Mouse (Mus musculus) 416B (cell line): ENCODE measurements around the gene Ldb3.

ENCODE experiments used
- DNase-seq: peaks from one replicate; pipeline ENCODE4 v3.0.0; 2011; ENCODE audit warnings: low read depth

The Ldb3 gene

DNA sequence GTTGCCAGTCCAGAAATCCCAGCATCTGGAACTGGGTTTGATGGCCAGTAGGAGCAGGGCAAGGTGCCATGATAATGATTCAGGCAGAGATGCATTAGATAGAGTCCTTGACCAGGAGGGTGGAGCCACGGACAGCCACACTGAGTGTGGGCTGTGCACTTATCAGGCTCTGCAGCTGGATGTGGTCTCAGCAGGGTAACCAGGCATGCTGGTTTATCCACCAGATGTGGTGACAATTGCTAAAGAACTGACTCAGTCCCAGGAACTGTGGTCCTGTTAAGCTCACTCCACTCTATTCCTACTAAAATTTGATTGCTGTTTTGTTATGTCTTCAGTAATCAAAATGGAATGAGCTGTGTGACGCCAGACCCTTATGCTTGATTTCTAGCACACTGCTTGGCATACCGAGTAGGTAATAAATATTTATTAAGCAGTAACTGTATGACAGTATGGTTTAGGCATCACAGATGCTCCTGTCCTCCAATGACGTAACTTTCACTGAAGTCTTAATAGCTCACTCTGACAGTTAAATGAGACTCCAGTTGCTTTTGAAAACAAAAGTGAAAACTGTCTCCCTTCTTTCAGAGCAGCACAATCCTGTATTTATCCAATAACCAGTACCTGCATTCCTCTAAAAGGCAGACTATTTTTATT, 80.2 kb downstream of the Ldb3 start:
- DNase-seq, result peak; percentile 84

DNA sequence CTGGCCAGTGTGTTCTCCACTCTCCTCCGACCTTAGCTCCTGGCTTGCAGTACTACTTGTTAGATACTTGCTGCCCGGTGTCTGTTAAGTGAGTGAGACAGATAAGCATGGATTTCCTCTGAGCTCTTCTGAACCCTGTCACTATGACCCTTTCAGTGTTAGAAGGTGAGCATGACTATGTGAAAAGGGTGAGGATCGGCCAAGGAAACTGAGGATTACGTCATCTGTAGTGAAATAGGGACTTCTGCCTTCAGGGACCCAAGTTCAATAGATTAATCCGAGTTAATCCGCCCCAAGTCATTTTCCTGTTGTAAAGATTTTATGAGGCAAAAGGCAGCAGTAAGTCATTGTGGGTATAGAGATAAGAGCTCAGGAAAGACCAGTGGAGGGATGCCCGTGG, 83.2 kb downstream of the Ldb3 start:
- peak; percentile 6 for DNase-seq

DNA sequence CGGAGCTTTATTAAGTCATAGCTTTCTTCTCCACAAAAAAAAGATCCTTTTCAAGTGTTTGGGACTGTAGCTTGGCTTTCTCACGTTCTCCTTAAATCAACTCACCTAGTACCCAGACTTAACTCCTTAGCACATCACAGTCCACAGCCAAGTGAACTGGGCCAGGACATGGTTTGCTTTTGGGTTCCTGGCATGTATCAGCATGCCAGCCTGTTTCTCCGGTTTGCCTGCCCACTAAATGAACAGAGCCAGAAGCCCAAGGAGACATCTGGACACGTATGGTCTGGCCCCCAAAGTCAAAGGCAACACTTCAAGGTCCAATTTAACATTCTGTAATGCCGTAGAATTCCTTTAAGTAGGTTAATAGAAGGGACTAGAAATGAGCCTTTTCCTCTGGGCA, 84.1 kb downstream of the Ldb3 start:
- no peak for DNase-seq

DNA sequence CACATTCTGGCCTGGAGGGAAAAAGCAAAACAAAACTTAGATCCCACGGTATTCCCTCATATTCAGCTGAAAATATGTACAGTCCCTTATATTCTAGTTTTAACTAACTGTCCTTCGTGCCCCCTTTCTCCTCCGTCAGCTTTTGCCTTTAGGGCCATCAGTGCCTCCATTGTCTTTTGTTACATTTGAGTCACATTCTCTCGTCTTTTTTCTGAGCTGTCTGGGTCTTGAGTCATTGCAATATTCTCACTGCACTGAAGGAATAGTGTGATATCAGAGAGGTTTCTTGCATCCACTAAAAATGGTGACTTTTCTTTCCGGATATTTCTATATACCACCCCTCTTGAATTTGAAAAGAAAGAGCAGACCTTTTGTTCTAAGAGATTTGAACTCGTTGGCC, 84.7 kb downstream of the Ldb3 start:
- no peak for DNase-seq

DNA sequence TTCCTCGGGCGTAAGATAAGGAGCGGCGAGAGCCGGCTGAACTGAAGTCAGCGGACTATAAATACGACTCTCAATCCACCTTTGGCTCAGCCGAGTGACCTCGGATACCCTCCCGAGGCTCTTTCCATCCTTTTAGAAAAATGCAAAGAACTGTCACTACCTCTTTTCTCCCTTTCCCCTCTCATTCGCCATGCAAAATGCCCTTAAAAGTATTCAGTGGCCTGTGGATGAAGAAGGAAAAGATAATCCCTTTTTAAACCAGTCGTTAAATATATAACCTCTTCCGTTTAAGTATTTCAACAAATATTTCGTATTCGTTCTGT, 85.2 kb downstream of the Ldb3 start, which contains the start of gene Bmpr1a:
TSS of gene Bmpr1a (minus strand) at position 17 of the 323 bp plus-strand sequence.
- DNase-seq, result no peak

DNA sequence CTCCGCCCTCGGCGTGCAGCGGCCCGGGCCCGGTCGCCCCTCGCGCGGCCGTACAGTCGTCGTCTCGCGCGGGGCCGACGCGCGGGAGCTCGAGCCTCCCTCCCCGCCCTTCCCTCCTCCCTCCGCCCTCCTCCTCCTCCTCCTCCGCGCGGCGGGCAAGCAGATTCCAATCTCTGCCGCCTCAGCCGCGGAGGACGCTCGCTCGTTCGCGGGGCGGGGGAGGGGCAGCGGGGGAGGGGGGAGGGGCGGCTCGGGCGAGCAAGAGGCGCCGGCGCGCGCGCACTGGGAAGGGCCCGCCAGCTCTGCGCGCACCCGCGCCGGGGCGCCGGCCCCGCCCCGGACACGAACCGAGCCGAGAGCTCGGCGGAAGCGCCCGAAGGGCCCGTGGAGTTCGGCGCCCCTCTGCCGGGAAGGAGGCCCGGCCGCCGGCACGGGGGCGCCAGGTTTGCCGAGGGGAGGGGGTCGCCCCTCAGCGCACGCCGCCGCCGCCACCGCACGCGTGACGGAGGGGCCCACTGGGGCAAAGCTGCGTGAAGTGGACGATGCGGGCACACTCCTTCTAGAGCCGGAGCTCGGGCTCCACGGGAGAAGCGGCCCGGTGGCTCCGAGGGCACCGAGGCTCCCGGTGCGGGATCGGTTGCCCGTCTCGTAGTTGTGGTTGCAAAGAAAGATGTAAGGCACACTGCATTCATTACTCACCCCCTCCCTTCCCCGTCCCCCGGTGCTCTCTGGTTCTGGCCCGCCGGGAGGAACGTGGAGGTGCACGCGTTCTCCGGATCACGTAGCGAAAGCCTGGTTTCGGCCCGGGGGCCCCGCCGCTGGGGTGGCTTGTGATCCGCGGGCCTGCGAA, 85.8 kb downstream of the Ldb3 start:
- no peak for DNase-seq

DNA sequence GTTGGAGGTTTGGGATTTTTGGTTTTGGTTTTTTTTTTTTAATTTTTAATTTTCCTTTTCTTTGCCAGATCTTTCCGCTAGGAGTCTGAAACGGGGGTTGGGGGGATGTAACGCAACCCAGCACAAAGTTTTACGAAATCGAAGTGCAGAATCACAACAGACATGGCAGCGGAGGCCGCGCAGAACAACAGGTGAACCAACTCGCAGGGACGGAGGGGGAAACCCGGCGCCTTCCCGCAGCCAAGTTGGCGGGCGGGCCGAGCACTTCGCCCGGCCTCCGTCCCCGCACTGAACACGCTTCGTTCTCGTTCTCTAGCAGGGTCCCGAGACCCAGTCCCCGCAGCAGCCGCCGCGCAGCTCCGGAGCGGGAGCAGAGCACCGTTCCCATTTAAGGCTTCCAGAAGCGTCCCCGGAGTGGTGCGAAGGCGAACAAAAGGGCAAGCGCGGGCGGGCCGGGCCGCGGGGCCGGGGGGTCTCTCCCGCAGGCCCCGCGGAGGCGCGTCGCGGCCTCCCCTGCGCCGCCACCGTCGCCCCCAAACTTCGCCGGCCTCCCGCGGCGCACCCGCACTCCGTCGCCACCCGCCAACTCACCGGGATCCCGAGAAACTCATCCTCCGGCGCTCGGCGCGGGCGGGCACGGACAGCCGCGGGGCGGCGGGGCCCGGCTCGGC, 86.5 kb downstream of the Ldb3 start:
- DNase-seq, result no peak

DNA sequence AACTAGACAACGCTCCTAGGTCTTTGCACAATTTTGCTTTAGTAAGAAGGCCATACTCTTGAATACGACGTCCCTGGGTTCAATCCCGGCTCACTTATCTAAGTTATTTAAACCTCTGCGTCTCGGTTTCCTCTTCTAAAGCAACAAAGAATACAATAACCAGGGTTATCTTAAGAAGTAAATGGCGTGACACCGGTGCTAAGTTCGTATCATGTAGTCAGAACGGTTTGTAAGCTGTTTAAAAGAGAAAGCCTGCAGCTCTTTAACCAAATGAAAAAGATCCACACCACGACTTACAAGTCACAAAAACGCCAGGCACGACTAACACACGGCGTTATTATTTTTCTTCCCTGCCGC, 87.1 kb downstream of the Ldb3 start:
- DNase-seq, result no peak

DNA sequence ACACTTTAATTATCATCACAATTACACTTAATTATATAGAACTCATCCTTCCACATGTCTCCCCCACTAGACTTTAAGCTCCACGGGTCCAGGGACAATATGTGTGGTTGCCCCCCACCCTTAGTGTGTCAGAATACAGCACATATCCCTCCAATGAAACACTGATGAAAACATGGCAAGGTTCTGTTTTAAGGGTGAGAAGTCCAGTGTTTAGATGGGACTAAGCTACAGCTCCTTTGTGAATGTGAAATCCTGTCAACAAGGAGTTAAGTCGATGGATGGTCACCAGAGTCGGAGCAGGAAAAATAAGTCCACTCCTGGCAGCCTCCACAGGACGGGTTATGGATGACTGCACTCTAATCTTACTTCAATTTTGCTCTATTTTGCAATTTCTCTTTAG, 88.2 kb downstream of the Ldb3 start:
- no peak for DNase-seq

DNA sequence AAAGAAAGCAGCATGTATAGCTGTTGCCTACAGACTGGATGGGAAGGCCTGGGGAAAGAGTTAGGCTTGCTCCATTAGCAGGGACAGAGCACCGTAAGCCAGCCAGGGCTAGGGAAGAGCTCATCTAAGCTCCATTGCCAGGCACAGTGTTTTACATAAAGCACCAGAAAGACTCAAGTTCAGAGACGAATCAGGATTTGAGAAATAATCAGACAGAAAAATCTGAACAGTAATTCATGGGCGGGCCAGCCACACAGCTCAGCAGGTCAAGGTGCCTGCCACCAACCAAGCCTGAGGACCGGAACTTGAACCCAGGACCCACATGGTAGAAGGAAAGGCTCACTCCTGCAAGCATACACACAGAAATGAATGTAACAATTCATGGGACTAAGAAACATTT, 88.8 kb downstream of the Ldb3 start:
- DNase-seq, result no peak

DNA sequence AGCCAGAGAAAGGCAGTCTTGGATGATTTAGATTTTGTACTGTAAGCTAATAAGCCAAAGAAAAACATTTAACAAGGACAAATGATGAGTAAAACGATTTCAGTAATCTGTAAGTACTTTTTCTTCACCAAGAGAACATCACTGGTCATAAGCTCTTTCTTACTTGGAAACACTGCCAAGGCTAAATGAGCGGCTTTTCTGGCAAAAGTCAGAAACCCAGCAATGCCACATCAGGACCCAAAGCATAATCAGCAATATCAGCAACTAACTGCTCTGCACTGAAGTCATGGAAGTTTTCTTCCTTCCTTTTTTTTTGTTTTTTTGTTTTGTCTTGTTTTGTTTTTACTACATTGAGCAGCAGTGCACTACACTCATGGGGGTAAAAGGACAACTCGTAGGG, 91.1 kb downstream of the Ldb3 start:
- no peak for DNase-seq

DNA sequence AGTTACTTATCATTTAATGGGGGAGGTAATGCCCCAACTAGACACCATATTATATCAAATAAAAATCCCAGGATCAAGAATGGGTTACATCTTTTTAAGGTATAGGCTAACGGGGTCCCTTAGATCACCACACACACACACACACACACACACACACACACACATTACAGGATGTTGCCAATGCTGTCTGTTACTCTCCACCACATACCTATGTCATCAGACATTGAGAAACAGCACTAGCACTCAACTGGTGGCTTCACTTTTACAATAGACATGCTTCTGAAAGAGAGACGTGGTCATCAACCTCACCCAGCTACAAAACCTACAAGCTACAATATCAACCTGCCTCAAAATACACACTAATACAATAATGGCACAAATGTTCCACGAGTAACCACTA, 94.8 kb downstream of the Ldb3 start:
- peak; percentile 42 for DNase-seq

DNA sequence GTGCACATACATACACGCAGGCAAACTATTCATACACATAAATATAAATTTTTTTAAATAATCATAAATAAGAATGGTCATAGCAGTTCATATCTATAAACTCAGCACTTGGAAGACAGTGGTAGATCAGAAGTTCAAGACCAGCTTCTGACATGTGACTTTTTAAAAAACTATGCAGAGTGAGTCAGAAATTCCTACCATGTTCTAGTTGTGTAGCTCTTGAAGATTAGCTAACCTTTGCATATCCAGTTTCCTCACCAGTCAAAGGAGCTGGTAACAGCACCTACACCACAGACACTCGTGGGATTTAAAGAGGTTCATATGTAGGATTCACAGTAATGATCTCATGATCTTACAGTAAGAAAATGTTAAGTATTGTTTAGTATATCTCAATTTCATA, 95.8 kb downstream of the Ldb3 start:
- DNase-seq, result peak; percentile 23

DNA sequence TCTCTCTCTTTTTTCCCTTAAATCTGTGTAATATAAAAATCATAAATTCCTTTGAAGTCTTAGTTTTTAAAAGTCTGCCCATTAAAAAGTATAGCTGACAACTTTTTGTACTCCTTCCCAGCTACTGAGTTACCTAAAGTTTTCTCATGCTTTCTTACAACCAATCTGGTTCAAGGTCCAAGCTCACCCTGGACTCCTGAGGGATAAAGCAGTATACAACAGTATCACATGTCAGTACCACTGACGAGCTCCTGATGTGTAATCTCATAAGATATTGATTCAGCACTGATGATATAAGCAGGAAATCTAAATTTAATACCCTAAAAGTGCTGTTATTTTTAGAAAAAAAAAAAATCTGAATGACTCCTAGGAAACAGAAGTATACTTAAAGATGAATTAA, 97.5 kb downstream of the Ldb3 start:
- no peak for DNase-seq

DNA sequence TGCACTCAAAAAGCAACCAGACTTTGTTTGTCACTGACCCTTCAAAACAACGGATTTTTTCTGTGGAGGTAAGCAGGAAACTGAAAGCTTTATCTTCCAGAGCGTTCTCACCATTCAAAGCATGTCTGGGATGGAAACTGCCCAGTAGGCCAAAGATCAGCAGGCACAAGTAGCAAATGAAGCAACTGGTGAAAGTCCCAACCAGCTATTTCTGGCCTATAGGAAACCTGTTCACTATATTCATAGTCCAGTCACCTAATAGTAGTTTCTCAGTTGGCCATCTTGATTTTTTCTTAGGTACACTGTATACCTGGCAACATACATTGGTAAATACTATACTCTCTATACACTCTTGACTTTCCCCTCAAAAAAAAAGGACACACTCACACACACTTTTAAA, 98.6 kb downstream of the Ldb3 start:
- no peak for DNase-seq

DNA sequence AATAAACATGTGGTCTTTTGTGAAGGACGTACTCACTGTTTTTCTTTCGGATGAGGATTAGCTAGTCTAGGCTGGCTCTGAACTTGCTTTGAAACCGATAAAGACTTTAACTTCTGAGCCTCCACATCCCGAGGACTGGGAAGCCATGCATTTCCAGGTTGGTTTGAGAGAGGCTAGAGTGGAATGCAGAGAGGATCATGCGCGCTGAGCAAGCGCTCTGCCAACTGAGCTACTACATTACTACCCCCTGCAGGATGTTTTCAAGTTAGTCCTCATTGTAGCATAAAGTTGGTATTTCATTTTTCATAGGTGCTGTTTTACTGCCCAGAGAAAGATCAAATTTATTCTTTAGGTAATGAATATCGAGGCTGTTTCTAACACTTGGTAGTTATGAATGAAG, 102.3 kb downstream of the Ldb3 start:
- no peak for DNase-seq

DNA sequence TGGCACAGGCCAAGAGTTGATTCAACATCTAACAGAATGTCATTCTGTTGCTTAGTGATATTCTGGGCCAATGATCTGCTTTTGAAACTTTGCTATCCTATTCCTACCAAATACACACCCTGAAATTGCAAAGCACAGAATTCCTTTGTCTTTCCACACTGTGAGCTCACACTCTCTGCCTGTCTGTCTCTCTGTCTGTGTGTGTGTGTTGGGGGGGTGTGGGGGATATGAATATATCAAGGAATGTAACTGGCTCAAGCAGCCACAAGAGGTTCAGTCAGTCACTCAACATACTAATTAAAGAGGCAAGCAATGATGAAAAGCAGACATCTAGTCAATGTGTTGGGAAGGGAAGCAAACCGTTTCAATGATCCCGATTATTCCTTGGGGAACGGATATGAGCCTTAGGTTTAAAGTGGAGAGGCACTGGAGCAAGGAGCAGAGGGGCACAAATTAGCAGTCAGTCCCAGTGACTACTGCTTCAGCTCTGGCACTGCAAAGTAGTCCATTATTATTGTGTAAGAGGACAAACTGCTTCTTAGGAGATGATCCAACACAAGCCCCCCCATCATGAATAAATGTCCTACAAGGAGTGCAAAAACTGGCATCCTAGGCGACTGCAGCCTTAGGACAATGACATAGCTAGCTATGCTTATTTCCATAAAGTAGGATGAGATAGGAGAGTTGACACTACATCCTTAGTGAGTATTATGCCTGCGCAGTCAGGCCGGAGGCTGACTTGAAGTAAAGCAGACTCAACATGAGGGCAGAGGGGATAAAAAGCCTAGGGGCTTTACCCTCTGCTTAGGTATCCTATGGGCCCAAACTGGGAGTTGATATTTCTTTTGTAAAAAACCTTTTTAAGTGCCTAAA, 104.8 kb downstream of the Ldb3 start:
- no peak for DNase-seq
